Mouse (Mus musculus) thymus, adult 2 months (tissue): ENCODE measurements around the gene Fgfr2. TPM values are rescaled to one million over a fixed set of nuclear protein-coding genes. Genes with fewer than 3 reads are reported as not detected.

Experiments used
- DNase-seq: peaks from one replicate; pipeline ENCODE4 v3.0.0; 2021
- H3K27ac ChIP-seq: fragments of 200-500 bp; 2 replicates; pipeline ENCODE4 v1.5.1; 2012; ENCODE audit warnings: low read length, control low read depth; ENCODE audit not compliant: control insufficient read depth, insufficient read depth
- H3K27me3 ChIP-seq: fragments of 200-500 bp; 2 replicates; pipeline ENCODE4 v1.6.1; 2012; ENCODE audit warnings: mild to moderate bottlenecking, low read length, moderate library complexity, mixed read lengths; ENCODE audit not compliant: control insufficient read depth, insufficient read depth
- H3K36me3 ChIP-seq: fragments of 200-500 bp; 2 replicates; pipeline ENCODE4 v1.6.1; 2012; ENCODE audit warnings: mild to moderate bottlenecking, low read length, moderate library complexity; ENCODE audit not compliant: control insufficient read depth, insufficient read depth
- H3K4me1 ChIP-seq: fragments of 200-500 bp; replicated peaks from 2 replicates; pipeline ENCODE4 v1.6.1; 2012; ENCODE audit warnings: low read length; ENCODE audit not compliant: control insufficient read depth, insufficient read depth
- H3K4me3 ChIP-seq: fragments of 200-500 bp; 2 replicates; pipeline ENCODE4 v1.5.1; 2012; ENCODE audit warnings: mild to moderate bottlenecking, low read length, control low read depth, moderate library complexity; ENCODE audit not compliant: control insufficient read depth, insufficient read depth
- CTCF ChIP-seq: fragments of 200-500 bp; IDR thresholded peaks from 2 replicates; pipeline ENCODE4 v1.5.1; 2012; ENCODE audit warnings: mild to moderate bottlenecking, control low read depth, low read length, moderate library complexity, borderline replicate concordance; ENCODE audit not compliant: control insufficient read depth, poor library complexity, insufficient read depth; ENCODE audit errors: extremely low read depth
- POLR2A ChIP-seq: fragments of 200-500 bp; IDR thresholded peaks from 2 replicates; pipeline ENCODE4 v1.6.1; 2012; ENCODE audit warnings: mild to moderate bottlenecking, low read length, control low read depth, moderate library complexity; ENCODE audit not compliant: control insufficient read depth, poor library complexity, insufficient read depth; ENCODE audit errors: extremely low read depth
- whole genome bisulfite sequencing: fragments of 180-500 bp; shearing (Covaris S2); methylation state at CpG from one replicate; pipeline ENCODE4 v1.1.7; 2018; 5-methylcytosine and 5-hydroxymethylcytosine counted together
- polyA plus RNA-seq: library from polyadenylated mRNA; depleted of rRNA; stranded (reverse); fragments of >200 nt; gene quantifications from 2 replicates; pipeline ENCODE4 v1.2.3, GENCODE M21; 2012

Fgfr2 gene
- polyA plus RNA-seq, 1 experiment, result 12.1 TPM

- WGBS, result 5% methylated on average over 37 of the region's 37 CpGs
- Histone ChIP-seq H3K4me3 (no peak overlapping the region), H3K4me1 (peaks cover 28% of the 10 kb centered on the region), H3K36me3 (no peaks in the 10 kb centered on the region), H3K27me3 (peaks cover 47% of the 10 kb centered on the region), H3K27ac (no peak overlapping the region)
- no peak for DNase-seq
- TF ChIP-seq POLR2A, result no peak
- TF ChIP-seq CTCF, result no peak
Observed at GRCm38 (mm10) chr7:131556541-131557271, 1566.4 kb downstream of the Fgfr2 start.

- Histone ChIP-seq H3K4me3 (no peak overlapping the region), H3K27me3 (peaks cover 49% of the 10 kb centered on the region), H3K4me1 (peaks cover 27% of the 10 kb centered on the region), H3K36me3 (no peaks in the 10 kb centered on the region), H3K27ac (no peak overlapping the region)
- TF ChIP-seq CTCF (no peak), POLR2A (no peak)
- DNase-seq, result no peak
- WGBS, result 4% methylated on average over 9 of the region's 9 CpGs
Observed at GRCm38 (mm10) chr7:131556116-131556515, 1567.0 kb downstream of the Fgfr2 start.

GRCm38 (mm10) chr7:131555301-131556081 is 1567.7 kb downstream of the Fgfr2 start:
- peaks cover 25% of the 10 kb centered on the region for H3K4me1 ChIP-seq
- DNase-seq, result no peak
- no peak for TF ChIP-seq POLR2A
- TF ChIP-seq CTCF, result no peak
- H3K27ac ChIP-seq, result no peak overlapping the region
- 2% methylated on average over 68 of the region's 68 CpGs for WGBS
- peaks cover 52% of the 10 kb centered on the region for H3K27me3 ChIP-seq
- H3K4me3 ChIP-seq, result 0 out of 2 replicates have a peak overlapping the region, but pooled peaks have one; percentile 5
- no peaks in the 10 kb centered on the region for H3K36me3 ChIP-seq

- Histone ChIP-seq H3K27ac (no peak overlapping the region), H3K4me1 (peaks cover 25% of the 10 kb centered on the region), H3K4me3 (peak overlapping the region; percentile 43), H3K27me3 (peaks cover 52% of the 10 kb centered on the region), H3K36me3 (no peaks in the 10 kb centered on the region)
- WGBS, result 3% methylated on average over 45 of the region's 45 CpGs
- peak; percentile 28 for DNase-seq
- TF ChIP-seq CTCF (no peak), POLR2A (no peak)
Observed at GRCm38 (mm10) chr7:131554341-131555180, 1568.6 kb downstream of the Fgfr2 start.

GRCm38 (mm10) chr7:131553771-131554175 is 1569.4 kb downstream of the Fgfr2 start:
- no peaks in the 10 kb centered on the region for H3K36me3 ChIP-seq
- DNase-seq, result peak; percentile 56
- H3K27me3 ChIP-seq, result peaks cover 57% of the 10 kb centered on the region
- WGBS, result 2% methylated on average over 39 of the region's 39 CpGs
- peak overlapping the region; percentile 43 for H3K4me3 ChIP-seq
- no peak overlapping the region for H3K27ac ChIP-seq
- 0 out of 2 replicates have a peak, but pooled peaks have one; percentile 14 for TF ChIP-seq CTCF
- 0 out of 2 replicates have a peak, but pooled peaks have one; percentile 28 for TF ChIP-seq POLR2A
- H3K4me1 ChIP-seq, result peaks cover 25% of the 10 kb centered on the region

- no peak for TF ChIP-seq POLR2A
- TF ChIP-seq CTCF, result no peak
- H3K36me3 ChIP-seq, result no peaks in the 10 kb centered on the region
- no peak overlapping the region for H3K27ac ChIP-seq
- peaks cover 25% of the 10 kb centered on the region for H3K4me1 ChIP-seq
- DNase-seq, result no peak
- 7% methylated on average over 5 of the region's 5 CpGs for whole genome bisulfite sequencing
- H3K4me3 ChIP-seq, result no peak overlapping the region
- H3K27me3 ChIP-seq, result peaks cover 60% of the 10 kb centered on the region
Observed at GRCm38 (mm10) chr7:131552781-131553180, 1570.4 kb downstream of the Fgfr2 start.
